Mouse (Mus musculus): ENCODE measurements around the gene Fam162a.
"Not testable (repeated sequence)": the region's sequence is repeated elsewhere in the genome, so short reads cannot be mapped to it uniquely, and the experiment has no call there.

Fam162a gene

DNA sequence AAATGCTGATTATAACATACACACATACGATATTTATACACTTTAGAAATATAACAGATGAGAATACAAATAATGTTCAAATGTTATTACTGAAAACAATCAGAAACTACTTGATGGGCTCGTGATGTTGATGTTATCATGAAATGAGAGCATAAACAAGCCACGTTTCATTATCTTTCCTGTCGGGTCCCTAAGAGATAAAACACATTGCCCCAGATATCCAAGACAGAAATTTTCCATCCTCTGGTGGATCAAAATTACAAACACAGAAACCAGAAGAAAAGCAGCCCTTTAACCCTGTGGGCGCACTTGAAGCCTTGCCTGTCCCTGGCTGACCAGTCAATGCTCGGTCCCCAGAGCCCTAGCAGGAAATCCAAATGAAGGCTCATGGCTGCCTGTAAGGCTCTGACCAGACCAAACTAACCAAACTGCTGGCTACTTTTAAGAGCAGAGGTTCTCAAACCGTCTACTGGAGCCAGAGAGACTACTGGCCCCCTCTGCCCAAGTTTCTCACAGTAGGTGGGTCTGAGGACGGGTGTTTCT is 13.4 kb downstream of the Fam162a start:
- no peak for DNase-seq

DNA sequence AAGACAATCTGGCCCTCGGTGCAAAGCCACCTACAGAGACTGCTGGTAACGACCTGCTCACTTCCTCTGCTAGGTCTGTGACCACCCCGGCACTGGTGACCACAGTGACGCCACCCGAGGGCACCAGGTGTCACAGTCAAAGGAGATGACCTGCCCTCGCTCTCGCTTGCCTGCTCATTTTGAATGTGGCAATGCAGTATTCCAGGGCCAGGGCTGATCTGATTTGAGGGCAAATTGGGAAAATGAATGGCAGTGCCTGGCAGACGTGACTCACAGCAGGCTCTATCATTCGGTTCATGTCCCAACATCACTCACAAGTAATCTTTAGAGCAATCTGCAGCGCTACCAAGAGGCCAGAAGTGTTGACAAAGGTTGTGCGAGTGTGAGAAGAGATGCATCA is 15.0 kb downstream of the Fam162a start:
- DNase-seq, result no peak

DNA sequence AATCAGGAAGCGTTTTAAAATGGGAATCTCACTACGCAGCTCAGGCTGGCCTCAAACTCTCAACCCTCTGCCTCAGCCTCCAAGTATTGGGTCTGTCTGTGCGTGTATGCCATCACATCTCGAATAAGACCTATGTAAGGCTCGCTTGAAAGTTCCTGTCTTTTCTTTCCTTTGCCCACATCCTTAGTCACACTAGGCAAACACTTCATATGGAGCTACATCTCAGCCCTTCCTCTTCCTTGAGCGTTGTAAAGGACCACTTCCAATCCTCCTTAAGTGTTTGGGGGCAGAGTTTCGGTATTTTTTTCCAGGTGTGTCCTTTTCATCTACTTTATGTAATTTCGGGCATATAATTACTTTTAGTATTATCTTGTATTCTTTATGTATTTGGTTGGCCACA is 16.5 kb downstream of the Fam162a start:
- DNase-seq, result no peak

DNA sequence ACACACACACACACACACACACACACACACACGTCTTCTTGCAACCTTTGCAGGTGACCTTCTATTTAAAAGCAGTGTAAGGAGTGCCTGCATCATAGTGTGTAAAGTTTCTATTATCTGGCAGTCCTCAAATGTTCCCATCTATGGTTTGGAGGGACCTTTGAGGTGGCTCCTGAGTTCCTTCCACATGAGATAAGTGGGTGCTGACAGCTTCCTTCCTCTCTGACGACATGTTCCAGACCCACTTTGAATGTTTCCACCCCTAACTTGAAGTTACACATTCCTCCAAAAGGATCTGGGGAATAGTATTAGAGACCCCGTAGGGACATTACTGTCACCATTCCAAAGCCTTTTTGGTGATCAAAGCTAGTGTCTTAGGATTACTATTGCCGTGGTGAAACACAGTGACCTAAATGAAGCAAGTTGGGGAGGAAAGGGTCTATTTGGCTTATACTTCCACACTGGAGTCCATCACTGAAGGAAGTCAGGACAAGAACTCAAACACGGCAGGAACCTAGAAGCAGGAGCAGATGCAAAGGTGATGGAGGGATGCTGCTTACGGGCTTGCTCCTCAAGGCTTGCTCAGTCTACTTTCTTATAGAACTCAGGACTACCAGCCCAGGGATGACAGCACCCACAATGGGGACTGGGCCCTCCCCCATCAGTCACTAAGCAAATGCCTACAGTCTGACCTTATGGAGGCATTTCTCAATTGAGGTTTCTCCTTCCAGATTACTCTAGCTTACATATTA is 17.7 kb downstream of the Fam162a start:
- no peak for DNase-seq

DNA sequence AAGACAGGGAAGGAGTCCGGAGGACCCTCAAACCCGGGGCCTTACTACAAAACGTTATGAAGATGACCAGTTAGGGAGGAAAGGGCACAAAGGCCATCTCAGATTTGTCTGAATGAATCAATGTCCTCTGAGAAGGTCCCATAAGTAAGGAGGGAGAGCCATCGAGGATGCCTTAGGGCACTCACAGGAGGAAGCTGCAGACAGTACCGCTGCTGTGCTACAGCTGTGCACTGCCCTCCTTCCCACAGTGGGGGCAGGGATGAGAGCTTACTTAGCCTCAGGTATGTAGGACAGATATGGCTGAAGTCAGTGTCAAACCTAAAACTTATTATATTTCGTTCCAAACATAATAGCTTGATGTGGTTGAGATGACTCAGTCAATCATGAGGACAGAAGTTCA is 19.9 kb downstream of the Fam162a start:
- no peak for DNase-seq

DNA sequence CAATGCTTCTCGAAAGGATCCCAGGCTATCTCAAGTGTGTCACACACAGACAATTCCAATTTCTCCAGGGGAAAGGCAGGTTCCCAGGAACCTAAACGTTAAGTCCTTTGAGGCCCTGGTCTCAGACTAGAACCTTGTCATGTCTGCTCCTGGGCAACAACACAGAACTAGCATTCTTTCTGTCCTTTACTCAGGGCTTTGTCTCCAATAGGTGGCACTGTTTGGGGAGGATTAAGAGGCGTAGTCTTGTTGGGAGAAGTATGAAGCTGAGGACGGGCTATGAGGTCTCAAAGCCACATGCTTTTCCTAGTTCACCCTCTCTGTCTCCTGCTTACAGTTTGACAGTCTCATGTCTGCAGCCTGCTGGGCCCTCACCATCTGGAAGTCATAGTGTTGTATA is 23.9 kb downstream of the Fam162a start:
- no peak for DNase-seq

DNA sequence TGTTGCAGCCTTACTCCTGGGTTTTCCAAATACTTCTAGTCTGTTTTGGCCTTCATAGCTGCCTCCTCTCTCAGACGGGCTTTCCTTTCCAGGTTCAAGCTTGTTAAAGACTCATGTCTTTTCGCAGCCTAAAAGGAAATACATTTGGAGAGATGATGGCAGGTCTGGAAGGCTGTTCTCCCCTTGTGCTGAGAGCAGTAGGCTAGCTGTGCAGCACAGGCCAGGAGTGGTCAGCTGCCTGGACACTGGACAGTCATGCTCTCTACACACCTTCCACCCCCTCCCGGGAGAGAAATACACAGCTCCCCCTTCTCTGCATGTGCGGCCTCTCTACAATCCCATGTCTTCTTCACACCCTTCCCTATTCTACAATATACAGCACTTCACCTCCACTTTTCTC is 27.4 kb downstream of the Fam162a start:
- no peak for DNase-seq

DNA sequence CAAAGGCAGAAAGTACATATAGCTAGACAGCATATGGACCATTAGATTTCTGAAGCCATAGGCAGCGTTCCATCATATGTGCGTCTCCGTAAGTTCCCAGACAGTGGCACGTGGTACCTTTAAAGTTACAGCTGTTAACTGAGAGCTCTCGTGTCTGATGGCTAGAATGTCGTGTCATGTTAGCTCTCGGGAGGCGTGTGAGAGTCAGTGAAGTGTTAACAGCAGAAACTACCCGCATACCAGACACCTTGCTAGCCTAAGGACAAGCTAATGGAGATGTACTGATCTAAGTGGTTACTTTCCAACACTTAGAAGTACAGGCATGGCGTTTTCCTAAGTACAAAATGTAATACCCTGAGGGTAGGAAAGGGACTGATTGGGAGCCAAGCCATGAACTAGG is 28.3 kb downstream of the Fam162a start:
- DNase-seq, result no peak

DNA sequence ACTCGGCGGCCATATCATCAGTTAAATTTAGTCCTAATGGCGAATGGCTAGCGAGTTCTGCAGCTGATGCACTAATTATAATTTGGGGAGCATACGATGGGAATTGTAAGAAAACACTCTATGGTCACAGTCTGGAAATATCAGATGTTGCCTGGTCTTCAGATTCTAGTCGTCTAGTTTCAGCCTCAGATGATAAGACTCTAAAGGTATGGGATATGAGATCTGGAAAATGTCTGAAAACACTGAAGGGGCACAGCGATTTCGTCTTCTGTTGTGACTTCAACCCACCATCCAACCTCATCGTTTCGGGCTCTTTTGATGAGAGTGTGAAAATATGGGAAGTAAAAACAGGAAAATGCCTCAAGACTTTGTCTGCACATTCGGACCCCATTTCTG is 29.8 kb downstream of the Fam162a start:
- DNase-seq, result no peak

DNA sequence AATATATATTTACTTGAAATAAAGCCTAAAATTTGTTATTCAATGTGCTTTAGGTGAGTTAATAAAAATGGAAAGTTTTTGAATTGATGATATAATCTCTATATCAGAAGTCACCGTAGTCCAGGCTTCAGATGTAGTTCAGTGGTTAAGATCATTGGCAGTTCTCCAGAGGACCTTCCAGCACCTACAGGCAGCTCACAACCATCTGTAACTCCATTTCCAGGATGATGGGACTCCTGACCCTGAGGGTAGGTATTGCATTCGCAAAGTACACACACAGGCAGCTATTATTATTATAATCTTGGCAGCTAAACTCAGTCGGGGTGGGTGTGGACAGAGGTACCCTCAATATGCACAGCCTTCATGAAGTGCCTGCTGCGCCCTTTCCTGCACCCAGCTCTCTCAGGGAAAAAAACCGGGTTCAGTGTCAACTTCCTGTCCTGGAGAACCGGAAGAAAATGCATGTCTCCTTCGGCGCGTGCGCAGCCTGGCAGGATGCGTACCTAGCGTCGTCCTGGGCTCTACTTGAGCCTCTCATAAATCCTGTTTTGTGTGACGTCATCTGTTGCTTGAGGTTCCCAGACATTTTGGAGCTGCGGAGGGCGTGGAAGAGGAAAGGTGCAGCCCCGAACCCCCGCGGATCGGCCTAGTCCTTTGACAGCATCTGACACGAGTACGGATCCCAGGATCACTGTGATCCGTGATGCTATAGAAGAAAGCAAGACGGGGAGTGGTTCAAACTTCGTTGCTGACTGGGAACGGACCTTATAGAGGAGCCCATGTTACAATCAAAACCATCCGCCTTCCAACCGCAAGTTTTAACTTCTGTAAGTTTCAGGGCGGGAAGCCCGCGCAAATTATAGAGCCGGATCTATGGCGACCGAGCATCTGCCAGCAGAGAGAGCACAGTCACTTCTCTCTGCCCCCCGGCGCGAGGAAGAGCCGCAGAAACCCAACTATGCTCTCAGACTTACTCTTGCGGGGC is 30.5 kb downstream of the Fam162a start, which contains the start of gene Wdr5b:
Gene Wdr5b, plus strand, starts transcription at position 551 of the 985 bp plus-strand sequence.
- DNase-seq, result peak; percentile 89

DNA sequence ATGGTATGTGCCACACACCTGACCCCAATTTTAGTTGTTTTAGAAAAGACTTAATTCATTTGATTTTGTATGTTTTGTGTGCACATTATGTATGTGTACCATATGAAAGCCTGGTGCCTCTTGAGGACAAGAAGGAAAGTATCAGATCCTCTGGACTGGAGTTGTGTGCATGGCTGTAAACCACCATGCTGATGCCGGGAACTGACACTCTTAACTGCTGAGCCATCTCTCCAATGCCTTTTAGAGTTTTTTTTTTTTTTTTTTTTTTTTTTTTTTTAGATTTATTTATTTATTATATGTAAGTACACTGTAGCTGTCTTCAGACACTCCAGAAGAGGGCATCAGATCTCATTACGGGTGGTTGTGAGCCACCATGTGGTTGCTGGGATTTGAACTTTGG is 43.3 kb downstream of the Fam162a start:
- DNase-seq, result not testable (repeated sequence)

DNA sequence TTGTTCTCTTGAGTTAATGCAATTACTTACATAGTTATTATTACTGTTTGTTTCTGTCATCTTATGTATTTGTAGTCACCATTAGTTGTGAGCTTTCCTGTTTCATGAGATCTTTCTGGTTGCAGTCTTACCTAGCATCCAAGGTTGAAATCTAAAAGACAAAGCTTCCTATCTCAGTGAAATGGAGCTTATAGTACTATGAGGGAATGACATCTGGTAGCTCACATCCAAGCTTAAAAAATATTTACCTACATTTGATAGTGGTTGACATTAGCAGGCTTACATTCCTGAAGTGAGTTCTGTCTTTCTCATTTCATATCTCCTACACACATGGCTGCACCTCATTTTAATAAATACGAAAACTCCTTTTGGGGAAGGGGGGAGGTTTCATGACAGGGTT is 55.1 kb downstream of the Fam162a start:
- DNase-seq, result no peak

DNA sequence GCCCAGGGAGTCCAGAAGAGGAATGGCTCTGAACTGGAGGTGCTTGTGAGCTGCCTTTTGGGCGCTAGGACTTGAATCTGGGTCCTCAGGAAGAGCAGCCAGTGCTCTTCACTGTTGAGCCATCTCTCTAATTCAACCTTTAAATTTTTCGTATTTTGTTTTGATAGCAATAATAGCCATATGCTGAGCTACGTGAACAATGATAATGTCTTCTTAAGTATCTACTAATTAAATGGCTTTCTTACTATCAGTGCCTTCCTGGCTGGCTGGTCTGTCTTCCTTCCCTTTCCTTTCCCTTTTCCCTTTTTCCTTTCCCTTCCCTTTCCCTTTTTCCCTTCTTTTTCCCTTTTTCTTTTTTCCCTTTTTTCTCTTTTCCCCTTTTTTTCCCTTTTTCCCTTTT is 63.0 kb downstream of the Fam162a start:
- no peak for DNase-seq

DNA sequence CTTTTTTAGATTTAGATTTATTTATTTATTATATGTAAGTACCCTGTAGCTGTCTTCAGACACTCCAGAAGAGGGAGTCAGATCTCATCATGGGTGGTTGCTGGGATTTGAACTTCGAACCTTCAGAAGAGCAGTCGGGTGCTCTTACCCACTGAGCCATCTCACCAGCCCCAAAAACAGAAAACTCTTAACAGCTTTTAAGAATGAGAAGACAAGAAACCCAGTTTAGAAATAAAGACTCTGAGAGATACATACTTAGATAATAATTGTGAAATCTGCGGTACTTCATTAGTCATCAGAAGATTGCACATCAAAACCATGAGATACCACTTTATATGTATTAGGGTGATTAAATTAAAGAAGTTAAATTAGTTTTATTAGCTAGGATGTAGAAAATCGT is 72.5 kb downstream of the Fam162a start:
- not testable (repeated sequence) for DNase-seq
